Mouse (Mus musculus) heart, postnatal 14 days (tissue): ENCODE data around the gene Tyms. TPM values are rescaled to one million over a fixed set of nuclear protein-coding genes. Genes with fewer than 3 reads are reported as not detected.

ENCODE experiments used
- total RNA-seq, 2 experiments: library from RNA; stranded (reverse); gene quantifications; 2 replicates each; pipeline ENCODE4 v1.2.3; 2021

The Tyms gene
- total RNA-seq, 2 experiments from 2014 or later: 11.6 to 13.9 TPM

Other genes starting within 250 kb of the Tyms start
- not detected for gene Il6, start 60.5 kb downstream of the Tyms start, total RNA-seq
- gene Garem2, start 31.5 kb upstream of the Tyms start, total RNA-seq: under 1 TPM; 0.17 to 0.19 TPM
- gene 3110082J24Rik, start 32.5 kb upstream of the Tyms start, total RNA-seq: not detected
- gene Hadha, start 81.5 kb upstream of the Tyms start, total RNA-seq: 1,000 to 10,000 TPM; 1,294 to 1,315 TPM
- 1,000 to 10,000 TPM; 1,750 to 1,828 TPM for gene Hadhb, start 81.6 kb upstream of the Tyms start, total RNA-seq
- gene Adgrf3, start 132.1 kb upstream of the Tyms start, total RNA-seq: under 1 TPM; 0.14 to 0.29 TPM
- 10 to 100 TPM; 18.5 to 20.7 TPM for gene Selenoi, start 159.0 kb upstream of the Tyms start, total RNA-seq
- gene Drc1, start 207.8 kb upstream of the Tyms start, total RNA-seq: under 1 TPM; 0.24 to 0.98 TPM